Mouse (Mus musculus): ENCODE measurements around the gene Klrg1. TPM values are rescaled to one million over a fixed set of nuclear protein-coding genes. Genes with fewer than 3 reads are reported as not detected.

Klrg1 gene
- total and polyA plus RNA-seq, 3 experiments, result 2.0 to 6.0 (median 2.8) TPM

DNA sequence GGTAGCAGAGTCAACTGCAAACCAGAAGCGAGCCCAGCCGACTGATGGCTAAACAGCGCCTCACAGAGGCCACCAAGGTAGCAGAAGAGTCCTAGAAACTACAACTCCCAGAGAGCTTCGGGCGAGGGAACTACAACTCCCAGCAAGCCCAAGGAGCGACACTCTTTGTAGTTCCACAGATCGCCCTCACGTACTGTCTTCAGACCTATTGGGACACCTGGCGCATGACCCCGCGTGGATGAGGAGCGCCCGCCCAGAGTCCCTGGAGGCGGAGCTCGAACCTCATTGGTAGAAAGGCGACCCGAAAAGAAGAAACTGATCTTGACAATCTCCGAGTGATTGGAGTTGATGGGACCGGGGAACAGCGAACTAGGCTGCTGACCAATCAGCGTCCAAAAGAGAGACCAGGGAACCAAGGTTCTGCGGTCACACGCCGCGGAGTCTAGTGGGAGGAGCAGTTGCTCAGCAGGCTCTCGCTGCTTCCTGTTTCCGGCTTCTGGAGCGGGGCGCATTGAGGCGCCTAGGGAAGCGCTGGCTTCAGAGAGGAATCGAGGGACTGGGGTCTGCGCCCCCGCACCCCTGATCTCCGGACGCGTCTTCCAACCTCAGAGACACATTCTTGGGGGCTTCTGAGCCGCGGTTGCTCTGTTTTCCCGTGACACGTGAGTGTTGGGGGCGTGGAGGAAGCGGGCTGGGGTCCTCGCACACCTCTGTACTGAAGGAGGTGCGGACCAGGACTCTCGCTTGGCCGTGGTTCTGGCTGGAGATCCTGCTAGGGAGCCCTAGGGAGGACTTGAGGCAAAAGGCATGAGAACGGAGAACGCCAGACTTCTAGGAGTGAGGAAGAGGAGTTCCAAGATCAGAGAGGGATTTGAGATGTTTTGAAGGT lies 26.1 kb upstream of the Klrg1 start, which contains the start of gene M6pr:
Gene M6pr (plus strand): TSS at position 216 of the 889 bp plus-strand sequence.
- TF ChIP-seq MXI1 (IDR thresholded peaks at IDR 0.05; ENCODE audit: low read depth, low read length) (peak; percentile 95), POLR2A (IDR thresholded peaks at IDR 0.05; ENCODE audit: low read depth, low read length) (peak; percentile 84), MEF2A (IDR thresholded peaks at IDR 0.05; ENCODE audit: borderline replicate concordance, low read depth, low read length) (0 out of 2 replicates have a peak, but pooled peaks have one; percentile 15), BHLHE40 (IDR thresholded peaks at IDR 0.05; ENCODE audit: low read depth, low read length) (peak; percentile 75), HCFC1 (IDR thresholded peaks at IDR 0.05; ENCODE audit: low read depth, low read length) (peak; percentile 94), USF2 (conservative IDR thresholded peaks at IDR 0.05; ENCODE audit: low read depth, low read length) (no peak), MYC (IDR thresholded peaks at IDR 0.05; ENCODE audit: low read depth, low read length) (no peak; the same call in none of the 2 replicates), SMC3 (IDR thresholded peaks at IDR 0.05; ENCODE audit: low read depth, low read length) (peak; percentile 82), PAX5 (IDR thresholded peaks at IDR 0.05; ENCODE audit: low read length) (no peak), CTCF (conservative IDR thresholded peaks at IDR 0.05 in 1 of 2, IDR thresholded peaks at IDR 0.05 in 1 of 2; ENCODE audit: low read depth in 2 of 2, low read length in 2 of 2) (peak; percentile 58 to 96), CHD2 (IDR thresholded peaks at IDR 0.05; ENCODE audit: low read length) (peak; percentile 26; the same call in 1 of the 2 replicates), MAX (IDR thresholded peaks at IDR 0.05; ENCODE audit: low read length) (peak; percentile 71), MAZ (IDR thresholded peaks at IDR 0.05; ENCODE audit: low read depth, low read length) (peak; percentile 78), ELF1 (IDR thresholded peaks at IDR 0.05; ENCODE audit: low read depth, low read length) (peak; percentile 94), TBP (conservative IDR thresholded peaks at IDR 0.05; ENCODE audit: low read depth, low read length) (0 out of 2 replicates have a peak, but pooled peaks have one; percentile 22), KAT2A (IDR thresholded peaks at IDR 0.05; ENCODE audit: insufficient replicate concordance, low read length) (peak; percentile 94; the same call in 1 of the 2 replicates), RAD21 (IDR thresholded peaks at IDR 0.05; ENCODE audit: low read depth, low read length) (peak; percentile 95), GABPA (IDR thresholded peaks at IDR 0.05; ENCODE audit: insufficient replicate concordance, low read depth, low read length) (peak; percentile 49; the same call in 1 of the 2 replicates), E2F4 (IDR thresholded peaks at IDR 0.05; ENCODE audit: insufficient replicate concordance, low read depth, low read length) (no peak), MAFK (IDR thresholded peaks at IDR 0.05; ENCODE audit: insufficient replicate concordance, low read length) (no peak), TCF12 (IDR thresholded peaks at IDR 0.05; ENCODE audit: low read depth, low read length) (peak; percentile 70), NRF1 (IDR thresholded peaks at IDR 0.05; ENCODE audit: low read depth, low read length) (peak; percentile 73), ZC3H11A (IDR thresholded peaks at IDR 0.05; ENCODE audit: low read depth, low read length) (0 out of 2 replicates have a peak, but pooled peaks have one; percentile 14), ZMIZ1 (IDR thresholded peaks at IDR 0.05; ENCODE audit: low read depth, low read length) (peak; percentile 85), ETS1 (conservative IDR thresholded peaks at IDR 0.05; ENCODE audit: low read depth, low read length) (peak; percentile 40), RCOR1 (conservative IDR thresholded peaks at IDR 0.05; ENCODE audit: low read depth, low read length) (no peak), POLR2AphosphoS2 (IDR thresholded peaks at IDR 0.05; ENCODE audit: low read depth, low read length) (peak; percentile 67; the same call in 1 of the 2 replicates), IRF4 (IDR thresholded peaks at IDR 0.05; ENCODE audit: low read depth, low read length) (0 out of 2 replicates have a peak, but pooled peaks have one; percentile 9), JUND (conservative IDR thresholded peaks at IDR 0.05; ENCODE audit: low read depth, low read length) (no peak), CHD1 (IDR thresholded peaks at IDR 0.05; ENCODE audit: low read depth, low read length) (no peak), SIN3A (IDR thresholded peaks at IDR 0.05; ENCODE audit: low read length) (0 out of 2 replicates have a peak, but pooled peaks have one; percentile 91), NELFE (IDR thresholded peaks at IDR 0.05; ENCODE audit: low read depth, low read length) (peak; percentile 91)
- Histone ChIP-seq H3K9ac (ENCODE audit: insufficient read depth, low read depth) (peak within 1 kb of the TSS; percentile 94), H3K79me2 (replicated peaks; ENCODE audit: control insufficient read depth, extremely low read depth, insufficient read depth, poor library complexity, severe bottlenecking) (peaks cover 36% of the 10 kb centered on the region), H3K4me2 (ENCODE audit: insufficient read depth, low read depth, poor library complexity, severe bottlenecking) (peak within 1 kb of the TSS; percentile 99), H3K36me3 (replicated peaks in 1 of 2; ENCODE audit: control insufficient read depth in 1 of 2, insufficient read depth in 1 of 2, low read length in 1 of 2) (peaks cover 11 to 28% of the 10 kb centered on the region in 2 experiments), H3K27me3 (replicated peaks) (no peaks in the 10 kb centered on the region), H3K4me3 (replicated peaks in 1 of 3; ENCODE audit: low read depth in 2 of 3, low read length in 2 of 3, poor library complexity in 1 of 3) (peak within 1 kb of the TSS; percentile 92 to 95 (median 94)), H3K4me1 (ENCODE audit: control insufficient read depth in 1 of 2, insufficient read depth in 2 of 2) (peaks cover 0 to 46% of the 10 kb centered on the region in 2 experiments; a peak in 3 of 4 replicates), H3K9me3 (replicated peaks; ENCODE audit: low read length) (no peaks in the 10 kb centered on the region), H3K27ac (ENCODE audit: insufficient read depth, low read depth) (peak within 1 kb of the TSS; percentile 45)
- dilution Hi-C loops (cut with MboI; ENCODE audit: extremely low pct_ligation_motif_present, extremely low pct_unique_long_range_greater_than_20kb, low sequenced_read_pairs), result no loop called here
- DNase-seq (ENCODE audit: extremely low read depth), result peak; percentile 98
- in situ Hi-C loops (cut with MboI; ENCODE audit: low pct_ligation_motif_present, low pct_unique_long_range_greater_than_20kb, low sequenced_read_pairs), result loop anchor here (5.0 kb wide), 2 partner anchors 51 to 84 kb away; no protein-coding TSS in a partner anchor

Measured in CH12.LX (cell line).